Mouse (Mus musculus) bone marrow macrophage, adult 2 months (primary cell): ENCODE measurements around the gene 1700057G04Rik. TPM values are rescaled to one million over a fixed set of nuclear protein-coding genes. Genes with fewer than 3 reads are reported as not detected.

Experiments
- H3K27ac ChIP-seq: 2 replicates; pipeline ENCODE4 v1.5.1; 2012; ENCODE audit warnings: low read depth, low read length; ENCODE audit not compliant: insufficient read depth
- H3K4me1 ChIP-seq: 2 replicates; pipeline ENCODE4 v1.6.1; 2012; ENCODE audit warnings: low read length; ENCODE audit not compliant: control insufficient read depth, insufficient read depth
- H3K4me3 ChIP-seq: 2 replicates; pipeline ENCODE4 v1.5.1; 2012; ENCODE audit warnings: mild to moderate bottlenecking, low read length, moderate library complexity; ENCODE audit not compliant: insufficient read depth
- CTCF ChIP-seq: IDR thresholded peaks from 2 replicates; pipeline ENCODE4 v1.5.1; 2012; ENCODE audit warnings: low read depth, mild to moderate bottlenecking, low read length, moderate library complexity
- POLR2A ChIP-seq: IDR thresholded peaks from 2 replicates; pipeline ENCODE4 v1.6.1; 2012; ENCODE audit warnings: mild to moderate bottlenecking, low read depth, low read length, borderline replicate concordance
- polyA plus RNA-seq: library from polyadenylated mRNA; stranded (reverse); fragments of >200 nt; gene quantifications from 2 replicates; pipeline ENCODE4 v1.2.4, GENCODE M21; 2012; ENCODE audit not compliant: missing spikeins, insufficient read depth, insufficient read length

The 1700057G04Rik gene
- not detected in 2 replicates for polyA plus RNA-seq

DNA sequence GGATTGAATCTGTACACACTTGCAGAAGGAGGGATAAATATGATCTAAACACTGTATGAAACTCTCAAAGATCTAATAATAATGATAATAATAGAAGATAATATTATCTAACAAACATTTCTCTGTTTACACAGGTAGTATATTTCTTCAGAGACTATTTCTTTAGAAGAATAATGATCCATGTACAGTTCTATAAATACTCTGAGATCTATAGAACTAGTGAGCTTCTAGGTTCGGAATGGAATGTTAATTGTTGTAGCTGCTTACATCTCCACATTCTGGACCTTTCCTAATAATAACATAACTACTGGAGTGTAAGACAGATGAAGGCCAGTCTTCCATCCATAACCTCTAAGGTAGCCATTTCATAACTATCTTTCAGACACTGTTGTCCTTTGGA lies at the start of gene 1700057G04Rik:
1700057G04Rik (plus strand) TSS at position 301 of the 400 bp plus-strand sequence.
- H3K4me3 ChIP-seq: no peak within 1 kb of the TSS
- no peak within 1 kb of the TSS for H3K27ac ChIP-seq
- no peaks in the 10 kb centered on the region for H3K4me1 ChIP-seq
- TF ChIP-seq CTCF: no peak
- no peak for TF ChIP-seq POLR2A

DNA sequence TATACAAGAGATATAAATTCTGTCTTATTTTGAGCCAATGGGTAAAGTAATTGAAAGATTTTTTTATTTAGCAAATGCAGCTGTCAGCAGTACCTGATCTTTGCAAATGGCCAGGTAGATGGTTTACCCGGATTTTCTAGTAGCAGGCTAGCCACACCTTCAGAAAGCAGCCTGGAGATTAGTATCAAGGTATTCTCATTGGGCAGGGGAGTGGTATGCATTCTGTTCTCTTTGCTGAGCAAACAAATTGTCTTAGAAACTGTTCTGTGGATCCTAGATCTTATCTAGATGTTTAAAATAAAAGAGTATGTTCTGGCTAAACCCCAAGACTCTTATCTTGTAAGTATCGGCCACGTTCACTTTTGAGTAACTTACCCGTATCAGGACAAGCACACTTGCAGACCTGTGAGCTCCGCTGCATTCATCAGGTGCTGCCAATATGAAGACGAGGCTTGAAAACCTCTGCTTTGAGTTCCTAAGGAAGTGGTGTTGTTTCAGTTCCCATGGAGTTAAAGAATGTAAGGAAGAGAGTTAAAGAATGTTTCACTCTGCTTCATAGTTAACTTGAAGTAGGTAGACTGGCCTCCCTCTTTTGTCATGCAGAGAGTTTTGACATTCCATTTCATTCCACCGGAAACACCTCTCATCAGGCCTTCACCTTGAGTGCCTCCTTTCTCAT lies 48.6 kb upstream of the 1700057G04Rik start:
- TF ChIP-seq POLR2A (no peak), CTCF (no peak)
- Histone ChIP-seq H3K4me3 (no peak overlapping the region), H3K27ac (no peak overlapping the region), H3K4me1 (peaks cover 5% of the 10 kb centered on the region)

DNA sequence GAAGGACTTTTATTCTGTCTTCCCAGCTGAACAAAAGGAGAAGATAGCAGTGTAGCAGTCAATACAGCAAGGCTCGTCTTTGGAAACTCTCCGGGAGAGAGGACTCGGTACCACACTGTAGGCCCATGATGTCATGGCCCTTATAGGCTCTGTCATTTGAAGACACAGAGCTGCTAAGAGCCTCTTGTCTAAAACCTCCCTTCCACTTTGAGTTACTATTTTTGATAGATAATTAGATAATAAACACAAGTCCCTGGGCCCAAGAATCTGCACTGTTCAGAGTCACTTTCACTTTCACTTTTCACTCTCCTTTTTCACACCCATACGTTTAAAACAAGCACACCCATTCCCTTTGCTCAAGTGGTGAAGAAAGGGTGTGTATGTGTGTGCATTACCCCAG lies 43.5 kb upstream of the 1700057G04Rik start:
- H3K4me1 ChIP-seq: peaks cover 21% of the 10 kb centered on the region

DNA sequence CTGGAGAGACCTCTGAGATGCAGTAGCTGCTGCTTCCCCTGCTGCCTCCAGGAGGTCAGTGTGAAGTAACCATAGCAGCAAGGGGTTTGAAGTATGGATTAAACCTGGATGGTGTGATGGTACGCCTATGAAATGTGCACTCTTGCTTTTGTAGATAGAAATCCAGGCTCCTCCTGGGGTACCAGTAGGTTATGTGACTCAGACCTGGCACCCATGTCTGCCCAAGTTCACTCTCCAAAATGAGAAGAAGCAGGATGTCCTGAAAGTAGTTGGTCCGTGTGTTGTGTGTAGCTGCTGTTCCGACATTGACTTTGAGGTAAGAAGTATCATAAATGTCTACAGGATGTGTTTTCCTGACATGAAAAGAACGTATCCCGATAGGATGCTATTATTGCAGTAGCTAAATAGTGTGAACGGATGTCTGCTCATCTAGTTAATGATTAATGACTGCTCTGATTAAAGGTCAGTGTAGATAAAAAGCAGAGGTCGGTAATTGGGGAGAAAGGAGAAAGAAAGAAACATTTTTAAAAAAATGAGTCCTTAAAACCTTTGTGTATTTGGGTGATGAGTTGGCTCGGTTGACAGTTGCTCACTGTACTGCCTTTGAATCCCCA lies 42.5 kb upstream of the 1700057G04Rik start:
- peaks cover 27% of the 10 kb centered on the region for H3K4me1 ChIP-seq
- H3K27ac ChIP-seq: no peak overlapping the region
- H3K4me3 ChIP-seq: no peak overlapping the region
- TF ChIP-seq POLR2A (no peak), CTCF (no peak)

More for the DNA sequence above, 43.5 kb upstream of the 1700057G04Rik start:
- Histone ChIP-seq H3K27ac (no peak overlapping the region), H3K4me3 (no peak overlapping the region)
- TF ChIP-seq POLR2A: no peak

DNA sequence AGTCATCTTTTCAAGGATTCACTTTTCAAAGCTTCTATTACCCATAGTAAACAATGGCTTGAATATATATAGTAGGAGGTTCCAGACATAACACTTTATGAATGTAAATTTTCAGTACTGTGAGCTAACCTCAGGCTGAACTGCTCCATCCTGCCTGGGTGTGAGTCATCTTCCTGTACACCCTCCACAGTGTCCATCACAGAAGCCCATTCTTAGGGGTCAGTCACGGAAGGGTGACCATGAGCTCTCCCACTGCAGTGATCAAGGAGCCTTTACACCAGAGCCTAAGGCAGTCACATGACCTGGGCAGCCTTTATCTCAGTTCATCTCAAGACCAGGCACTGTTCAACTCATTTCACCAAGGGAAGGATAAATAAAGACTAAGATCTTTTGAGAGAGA lies 41.4 kb upstream of the 1700057G04Rik start:
- H3K4me3 ChIP-seq: no peak overlapping the region
- TF ChIP-seq CTCF: no peak
- TF ChIP-seq POLR2A: no peak
- H3K4me1 ChIP-seq: peaks cover 27% of the 10 kb centered on the region
- no peak overlapping the region for H3K27ac ChIP-seq

DNA sequence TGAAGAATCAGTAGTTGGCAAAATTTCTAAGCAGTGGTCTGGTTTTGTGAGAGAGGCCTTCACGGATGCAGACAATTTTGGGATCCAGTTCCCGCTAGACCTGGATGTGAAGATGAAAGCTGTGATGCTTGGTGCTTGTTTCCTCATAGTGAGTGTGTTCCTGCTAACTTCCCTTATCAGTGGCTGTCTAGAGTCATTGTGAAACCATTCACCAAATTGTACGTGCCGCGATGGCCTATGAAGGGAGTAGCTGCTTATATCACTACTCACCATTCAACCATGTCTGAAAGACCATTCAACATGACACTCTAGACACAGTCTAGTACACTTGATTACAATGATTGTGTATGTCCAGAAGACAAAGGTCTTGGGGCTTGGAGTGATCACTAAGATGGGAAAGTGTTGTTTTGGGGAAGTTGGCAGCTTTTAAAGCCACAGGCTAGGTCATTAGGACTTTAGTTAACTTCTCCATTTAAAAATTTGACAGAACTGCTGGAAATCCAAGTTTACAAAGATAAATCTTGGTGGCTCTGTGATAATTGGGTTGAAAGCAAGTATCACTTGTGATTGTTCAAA lies 39.3 kb upstream of the 1700057G04Rik start:
- TF ChIP-seq POLR2A: no peak
- no peak for TF ChIP-seq CTCF
- Histone ChIP-seq H3K4me1 (peaks cover 27% of the 10 kb centered on the region), H3K27ac (peak overlapping the region; percentile 23), H3K4me3 (no peak overlapping the region)

DNA sequence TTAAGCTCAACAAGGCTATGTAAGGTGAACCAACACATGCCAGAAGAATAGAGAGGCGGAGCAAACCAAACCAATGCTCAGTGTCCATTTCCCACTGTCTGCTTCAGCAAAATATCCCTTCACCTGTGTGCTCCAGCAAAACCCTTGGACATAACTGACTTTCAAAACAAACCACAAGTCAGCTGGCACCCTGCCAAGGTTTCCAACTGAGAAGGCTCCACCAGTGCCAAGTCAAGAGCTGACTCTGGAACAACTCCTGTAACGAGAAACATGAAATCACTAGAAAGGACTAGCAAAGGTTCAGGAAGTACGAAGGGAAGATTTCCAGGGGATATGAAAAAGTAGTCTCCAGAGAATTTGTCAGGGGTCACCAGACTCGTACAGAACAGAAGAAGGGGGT lies 38.2 kb upstream of the 1700057G04Rik start:
- Histone ChIP-seq H3K27ac (0 out of 2 replicates have a peak overlapping the region, but pooled peaks have one; percentile 11), H3K4me1 (peaks cover 22% of the 10 kb centered on the region), H3K4me3 (no peak overlapping the region)
- TF ChIP-seq CTCF: no peak
- TF ChIP-seq POLR2A: no peak

DNA sequence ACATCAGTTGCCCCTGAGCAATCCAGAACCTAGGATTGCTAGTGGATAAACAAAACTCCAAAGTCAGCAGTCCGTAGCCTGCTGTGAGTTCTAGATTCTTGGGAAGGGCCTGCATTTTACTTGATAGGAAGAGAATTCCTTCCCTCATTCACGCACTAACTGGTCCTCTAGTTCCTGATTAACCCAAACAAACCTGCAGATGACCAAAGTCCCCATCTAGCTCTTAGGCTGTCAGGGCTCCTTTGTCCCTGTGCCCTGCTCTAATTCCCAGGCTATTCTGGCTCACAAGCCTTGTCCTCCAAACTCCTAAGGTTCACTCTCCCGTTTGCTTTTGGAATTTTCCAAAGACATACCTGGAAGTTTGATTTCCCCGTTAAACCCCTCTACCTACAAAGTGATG lies 36.5 kb upstream of the 1700057G04Rik start:
- no peak for TF ChIP-seq CTCF
- TF ChIP-seq POLR2A: no peak
- Histone ChIP-seq H3K27ac (no peak overlapping the region), H3K4me1 (peaks cover 17% of the 10 kb centered on the region)

DNA sequence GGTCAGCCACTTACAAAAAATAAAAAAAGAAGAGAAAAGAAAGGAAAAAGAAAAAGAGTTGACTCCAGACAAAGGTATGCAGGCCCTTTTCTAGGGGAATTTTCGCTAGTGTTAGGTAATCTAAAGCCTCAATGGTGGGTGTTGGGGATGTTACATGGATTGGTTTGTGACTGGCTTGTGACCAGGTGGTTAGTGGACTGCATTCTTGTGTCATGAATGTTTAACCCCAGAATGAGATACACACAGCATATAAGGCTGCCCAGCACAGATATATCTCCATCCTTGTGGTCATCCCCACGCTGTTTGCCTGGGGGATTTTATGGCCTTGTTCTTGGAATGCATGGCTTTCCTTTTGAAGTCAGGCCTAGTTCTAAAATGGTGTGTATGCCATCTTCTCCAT lies 35.9 kb upstream of the 1700057G04Rik start:
- TF ChIP-seq POLR2A (no peak), CTCF (no peak)
- Histone ChIP-seq H3K27ac (no peak overlapping the region), H3K4me3 (no peak overlapping the region), H3K4me1 (peaks cover 17% of the 10 kb centered on the region)

More for the DNA sequence above, 36.5 kb upstream of the 1700057G04Rik start:
- H3K4me3 ChIP-seq: no peak overlapping the region
